Mouse (Mus musculus) Muller cell, postnatal 12 days (primary cell): ENCODE data around the gene Ccn6.
"Not testable (repeated sequence)": the region's sequence is repeated elsewhere in the genome, so short reads cannot be mapped to it uniquely, and the experiment has no call there.

Experiments
- DNase-seq: peaks from one replicate; pipeline ENCODE4 v3.0.0-alpha.2; 2015; ENCODE audit errors: inconsistent ontology term

Ccn6 gene

GRCm38 (mm10) chr10:39163694-39164093, at the start of gene Ccn6:
TSS of gene Ccn6 (minus strand) at chr10:39163794.
- no peak for DNase-seq

DNA sequence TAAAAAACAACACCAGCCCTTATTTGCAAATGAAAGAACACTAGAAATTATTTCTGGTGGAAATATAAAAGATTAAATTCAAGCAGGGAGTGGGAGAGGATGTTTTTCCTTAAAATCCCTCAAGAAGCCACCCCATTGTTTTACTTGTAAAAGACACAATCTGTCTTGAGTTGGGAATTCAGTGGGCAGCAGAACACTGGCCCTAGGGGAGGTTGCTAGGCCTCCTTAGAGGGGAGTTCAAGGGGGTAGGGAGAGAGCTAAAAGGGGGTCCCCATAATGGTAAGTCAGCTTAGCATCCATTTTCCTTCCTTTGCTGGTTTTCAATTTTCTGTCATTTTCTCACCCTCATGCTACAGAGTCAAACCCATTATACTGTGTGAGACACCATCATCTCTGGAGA, 46.4 kb upstream of the Ccn6 start:
- DNase-seq: no peak

DNA sequence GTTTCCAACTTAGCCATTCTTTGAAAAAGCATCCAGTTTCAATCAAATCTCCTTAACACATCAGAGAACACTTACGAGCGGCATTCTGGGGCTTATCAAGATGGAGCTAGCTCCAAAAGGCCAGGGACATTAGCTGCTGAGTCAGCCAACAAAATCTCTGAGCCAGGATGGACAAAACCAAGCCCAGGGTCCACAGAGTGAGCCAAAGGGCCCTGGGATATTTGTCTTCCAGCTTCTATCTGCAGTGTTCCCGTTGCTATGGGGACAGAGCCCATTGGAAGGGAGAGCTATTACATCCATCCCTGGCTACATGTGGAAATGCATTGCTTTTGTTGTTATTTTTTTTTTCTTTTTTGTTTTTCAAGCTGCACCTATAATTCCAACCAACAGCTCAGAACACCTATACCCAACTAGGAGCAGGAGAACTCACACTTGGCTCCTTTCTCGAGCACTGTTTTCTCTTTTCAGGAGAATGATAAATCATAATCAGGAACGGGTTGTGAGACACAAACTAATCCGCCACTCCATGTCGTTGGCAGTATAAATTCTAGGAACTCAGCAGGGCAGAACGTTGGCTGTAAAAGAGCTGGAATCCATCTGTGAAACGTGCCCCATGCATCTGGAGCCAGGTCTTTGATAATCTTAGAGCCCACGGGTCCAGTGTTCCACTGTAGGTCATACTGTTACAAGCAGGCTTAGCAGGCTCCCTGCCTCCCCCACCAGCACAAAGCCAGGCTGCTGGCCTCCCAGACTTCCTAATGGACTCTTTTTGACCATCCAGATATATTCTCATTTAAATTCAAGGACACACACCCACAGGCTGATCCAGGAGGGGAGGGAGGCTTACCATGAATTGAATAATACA, 45.8 kb upstream of the Ccn6 start:
- DNase-seq: no peak

DNA sequence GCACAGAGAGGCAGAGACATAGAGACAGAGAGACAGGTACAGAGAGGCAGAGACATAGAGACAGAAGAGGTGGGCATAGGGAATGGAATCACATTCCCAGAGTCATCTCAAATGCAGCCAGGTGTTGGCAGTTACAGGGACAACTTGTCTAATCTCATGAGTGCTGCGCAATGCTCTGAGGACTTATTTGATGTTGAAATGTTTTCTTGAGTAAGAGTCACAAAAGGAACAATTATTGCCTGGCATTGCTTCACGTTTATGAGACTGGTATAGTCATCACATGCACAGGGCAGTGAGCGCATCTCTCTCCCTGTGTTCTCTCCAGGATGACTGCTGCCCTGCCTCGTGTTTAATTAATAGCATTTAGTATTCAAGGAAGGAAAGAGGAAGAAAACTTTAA, 45.1 kb upstream of the Ccn6 start:
- DNase-seq: no peak

- DNase-seq: no peak
Measured at GRCm38 (mm10) chr10:39207310-39207855, 43.8 kb upstream of the Ccn6 start.

DNA sequence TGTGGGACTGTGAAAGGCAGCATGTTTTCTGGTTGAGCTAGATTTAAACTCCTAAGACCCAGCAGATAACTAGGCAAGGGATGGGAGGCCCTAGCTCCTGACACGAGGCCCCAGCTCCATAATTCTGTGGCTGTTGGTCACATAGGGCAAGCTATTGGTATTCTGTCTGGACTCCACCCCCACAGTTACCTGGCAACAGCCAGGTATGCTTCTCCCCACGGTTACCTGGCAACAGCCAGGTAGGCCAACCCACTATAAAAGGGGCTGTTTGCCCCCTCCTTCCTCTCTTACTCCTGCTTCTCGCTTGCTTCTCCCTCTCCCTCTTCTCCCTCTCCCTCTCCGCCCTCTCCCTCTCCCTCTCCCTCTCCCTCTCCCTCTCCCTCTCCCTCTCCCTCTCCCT, 38.9 kb upstream of the Ccn6 start:
- DNase-seq: no peak

- DNase-seq: not testable (repeated sequence)
Measured at GRCm38 (mm10) chr10:39198216-39198615, 34.6 kb upstream of the Ccn6 start.

- no peak for DNase-seq
Measured at GRCm38 (mm10) chr10:39192673-39193072, 29.1 kb upstream of the Ccn6 start.

DNA sequence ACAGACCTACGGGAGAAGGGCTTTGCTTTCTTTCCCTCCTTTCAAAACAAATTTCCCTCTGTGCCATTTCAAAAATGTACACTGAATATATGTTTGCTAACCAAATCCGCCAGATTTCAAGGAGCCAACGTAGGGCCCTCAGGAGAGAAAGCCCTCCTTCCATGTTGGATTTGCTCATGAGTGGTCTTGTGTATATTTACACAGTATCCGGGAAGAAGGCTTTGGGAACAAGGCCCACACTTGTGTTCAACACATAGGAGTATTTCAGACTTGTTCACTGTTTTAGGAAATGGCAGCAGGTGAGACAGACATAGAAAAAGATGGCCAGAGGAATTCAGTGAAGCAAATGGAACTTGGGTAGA, 21.9 kb upstream of the Ccn6 start:
- no peak for DNase-seq

DNA sequence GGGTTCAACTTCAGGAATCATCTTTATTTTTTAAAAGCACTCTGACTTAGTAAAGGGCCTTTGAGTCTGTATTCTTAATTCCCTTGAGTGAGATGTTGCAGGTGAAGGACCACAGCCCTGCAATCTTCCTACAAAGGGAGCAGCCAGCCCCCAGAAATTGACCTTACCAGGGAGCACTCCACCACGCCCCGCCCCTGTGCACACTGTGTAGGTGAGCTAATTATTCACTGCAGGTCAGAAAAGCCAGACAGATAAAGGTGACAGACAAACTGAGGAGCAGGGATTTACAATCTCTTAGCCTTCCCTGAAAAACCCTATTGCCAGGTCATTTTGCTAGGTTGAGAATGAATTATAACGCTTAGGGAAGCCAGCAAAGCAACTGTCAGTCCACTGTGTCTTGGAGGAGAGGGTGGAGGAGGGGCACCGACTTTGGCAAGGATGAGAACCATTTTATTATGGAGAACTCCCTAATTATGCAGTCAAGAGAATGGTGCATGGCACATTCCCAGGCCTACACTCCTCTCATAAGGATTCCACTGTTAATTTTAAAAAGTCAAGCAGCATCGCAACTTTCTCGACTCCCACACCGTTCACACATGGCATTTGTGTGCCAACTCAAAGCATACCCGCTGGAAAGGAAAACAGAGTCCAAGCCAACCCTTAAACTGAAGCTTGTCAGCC, 21.4 kb upstream of the Ccn6 start:
- DNase-seq: no peak

GRCm38 (mm10) chr10:39176981-39177380, 13.4 kb upstream of the Ccn6 start:
- DNase-seq: no peak

- DNase-seq: no peak
Measured at GRCm38 (mm10) chr10:39173077-39173476, 9.5 kb upstream of the Ccn6 start.

DNA sequence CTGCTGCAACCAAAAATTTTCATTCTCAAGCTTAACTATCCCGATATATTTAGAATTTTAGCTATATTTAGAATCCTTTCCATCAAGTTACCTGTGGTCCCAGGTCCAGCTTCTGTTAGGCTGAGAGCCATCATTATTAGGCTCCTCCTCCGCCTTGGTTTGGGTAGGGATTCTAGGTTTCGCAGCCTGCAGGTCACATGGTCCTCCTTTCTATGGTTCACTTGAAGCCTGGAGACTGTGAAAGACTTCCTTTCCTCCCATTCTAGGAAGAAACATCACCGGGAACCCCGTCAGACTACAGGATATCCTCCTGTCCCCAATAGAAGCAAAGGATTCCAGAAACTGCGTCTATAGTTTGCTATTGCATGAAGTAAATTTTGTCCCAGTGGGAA, 8.9 kb upstream of the Ccn6 start:
- no peak for DNase-seq

DNA sequence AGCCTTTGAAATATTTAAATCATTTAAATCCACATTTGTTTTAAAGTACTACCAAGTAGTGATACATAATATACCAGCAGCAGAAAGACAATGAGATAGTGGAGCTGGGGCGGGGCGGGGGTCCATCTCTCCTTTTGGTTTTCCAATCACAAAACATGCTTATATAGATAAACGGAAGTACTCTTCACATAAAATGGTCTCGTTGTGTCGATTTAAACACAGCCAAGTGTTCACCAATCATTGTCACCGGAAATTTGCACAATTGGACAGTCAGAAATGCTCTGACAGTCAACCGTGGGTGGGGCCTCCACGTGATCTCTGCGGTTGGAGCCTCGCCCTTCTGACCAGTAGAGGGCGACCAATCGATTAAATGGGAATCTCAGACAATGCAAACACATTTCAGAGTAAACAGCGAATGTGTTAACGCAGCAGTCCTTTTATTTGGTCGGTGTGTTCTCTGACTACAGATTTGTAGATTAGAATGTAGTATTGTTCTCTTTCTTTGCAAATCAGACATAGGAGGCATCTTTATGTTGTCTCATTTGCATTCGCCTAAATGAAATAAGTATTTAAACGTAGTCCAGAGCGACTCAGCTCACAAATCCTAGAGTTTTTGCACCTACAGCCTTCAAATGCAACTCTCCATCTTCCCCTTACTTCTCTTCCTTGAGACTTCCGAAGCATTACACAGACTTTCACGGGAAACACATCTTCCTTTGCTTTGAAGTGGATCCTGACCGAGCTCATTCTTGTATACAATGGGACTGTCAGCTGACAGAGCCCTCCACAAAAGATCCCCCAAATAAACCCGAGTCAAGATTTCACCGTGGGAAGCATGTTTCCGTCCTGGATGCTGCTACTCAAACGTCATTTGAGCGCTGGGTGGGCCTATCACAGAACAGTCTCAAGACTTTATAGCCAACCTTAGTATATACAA, 8.3 kb upstream of the Ccn6 start:
- DNase-seq: peak; percentile 87

GRCm38 (mm10) chr10:39171134-39171533, 7.5 kb upstream of the Ccn6 start:
- peak; percentile 84 for DNase-seq

DNA sequence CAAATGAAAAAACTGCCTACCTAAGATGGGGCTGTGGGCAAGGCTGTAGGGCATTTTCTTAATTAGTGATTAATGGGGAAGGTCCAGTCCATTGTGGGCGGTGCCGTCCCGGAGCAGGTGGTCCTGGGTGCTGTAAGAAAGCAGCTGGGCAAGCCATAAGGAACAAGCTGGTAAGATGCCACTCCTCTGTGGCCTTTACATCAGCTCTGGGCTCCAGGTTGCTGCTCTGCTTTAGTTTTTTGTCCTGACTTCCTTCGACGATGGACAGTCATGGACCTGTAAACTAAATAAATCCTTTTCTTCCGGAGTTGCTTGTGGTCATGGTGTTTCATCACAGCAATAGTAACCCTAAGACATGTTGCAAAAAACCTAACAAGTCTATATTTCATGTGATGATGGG, 7.1 kb upstream of the Ccn6 start:
- DNase-seq: no peak

GRCm38 (mm10) chr10:39170181-39170580, 6.6 kb upstream of the Ccn6 start:
- peak; percentile 29 for DNase-seq

DNA sequence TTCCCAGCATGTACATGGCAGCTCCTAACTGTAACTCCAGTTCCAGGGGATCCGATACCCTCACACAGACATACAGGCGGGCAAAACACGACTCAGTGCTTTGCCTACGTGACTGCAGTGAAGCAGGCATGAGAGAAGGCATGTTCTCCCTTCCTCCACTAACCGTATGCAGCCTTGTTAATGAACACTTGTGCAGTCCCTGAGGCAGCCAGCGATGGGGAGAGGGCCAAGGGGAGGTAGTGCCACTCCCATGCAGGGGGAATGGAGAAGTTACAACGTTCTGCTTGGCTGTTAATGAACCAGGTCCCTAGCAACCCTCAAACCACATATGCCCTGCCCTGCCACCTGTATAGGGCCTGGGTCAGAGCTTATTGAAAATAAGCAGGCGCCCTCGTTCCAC, 6.0 kb upstream of the Ccn6 start:
- DNase-seq: no peak

- DNase-seq: no peak
Measured at GRCm38 (mm10) chr10:39167611-39168010, 4.0 kb upstream of the Ccn6 start.

GRCm38 (mm10) chr10:39165632-39166115, 2.1 kb upstream of the Ccn6 start:
- DNase-seq: peak; percentile 42

- DNase-seq: no peak
Measured at GRCm38 (mm10) chr10:39162666-39163484, 719 bp downstream of the Ccn6 start.
